Mouse (Mus musculus): ENCODE data around the gene 9130213A22Rik.

GRCm38 (mm10) chr11:69117737-69118695 lies 4.4 kb downstream of the 9130213A22Rik start:
- TF ChIP-seq CTCF (IDR thresholded peaks at IDR 0.05; ENCODE audit: insufficient read depth, low read length) (no peak), POLR2A (IDR thresholded peaks at IDR 0.05; ENCODE audit: borderline replicate concordance, extremely low read depth, low read depth, low read length) (0 out of 2 replicates have a peak, but pooled peaks have one; percentile 20)
